Mouse (Mus musculus) testis, adult 2 months (tissue): ENCODE results near the gene Mrpl27. TPM values are rescaled to one million over a fixed set of nuclear protein-coding genes. Genes with fewer than 3 reads are reported as not detected.

Experiments used
- H3K27ac ChIP-seq: fragments of 200-500 bp; 2 replicates; pipeline ENCODE4 v1.5.1; 2012; ENCODE audit warnings: low read depth, low read length; ENCODE audit not compliant: control insufficient read depth, insufficient read depth
- H3K27me3 ChIP-seq: fragments of 200-500 bp; 2 replicates; pipeline ENCODE4 v1.6.1; 2012; ENCODE audit warnings: mild to moderate bottlenecking, low read length, moderate library complexity; ENCODE audit not compliant: control insufficient read depth, insufficient read depth
- H3K36me3 ChIP-seq: fragments of 200-500 bp; 2 replicates; pipeline ENCODE4 v1.6.1; 2012; ENCODE audit warnings: mild to moderate bottlenecking, low read length; ENCODE audit not compliant: control insufficient read depth, insufficient read depth
- H3K4me1 ChIP-seq: fragments of 200-500 bp; 2 replicates; pipeline ENCODE4 v1.6.1; 2012; ENCODE audit warnings: low read length; ENCODE audit not compliant: control insufficient read depth, insufficient read depth
- H3K4me3 ChIP-seq: fragments of 200-500 bp; 2 replicates; pipeline ENCODE4 v1.5.1; 2012; ENCODE audit warnings: low read depth, mild to moderate bottlenecking, low read length, moderate library complexity, mixed read lengths; ENCODE audit not compliant: control insufficient read depth
- CTCF ChIP-seq: fragments of 200-500 bp; IDR thresholded peaks from 2 replicates; pipeline ENCODE4 v1.5.1; 2012; ENCODE audit warnings: low read depth, mild to moderate bottlenecking, inconsistent platforms, low read length, moderate library complexity; ENCODE audit not compliant: control insufficient read depth, insufficient read depth, insufficient replicate concordance
- POLR2A ChIP-seq: fragments of 200-500 bp; IDR thresholded peaks from 2 replicates; pipeline ENCODE4 v1.6.1; 2012; ENCODE audit warnings: low read depth, mild to moderate bottlenecking, inconsistent platforms, low read length, moderate library complexity; ENCODE audit not compliant: control insufficient read depth
- polyA plus RNA-seq: library from polyadenylated mRNA; depleted of rRNA; stranded (reverse); fragments of >200 nt; gene quantifications from 2 replicates; pipeline ENCODE4 v1.2.3, GENCODE M21; 2012

Mrpl27 gene
- polyA plus RNA-seq, 1 experiment: 24.0 TPM

DNA sequence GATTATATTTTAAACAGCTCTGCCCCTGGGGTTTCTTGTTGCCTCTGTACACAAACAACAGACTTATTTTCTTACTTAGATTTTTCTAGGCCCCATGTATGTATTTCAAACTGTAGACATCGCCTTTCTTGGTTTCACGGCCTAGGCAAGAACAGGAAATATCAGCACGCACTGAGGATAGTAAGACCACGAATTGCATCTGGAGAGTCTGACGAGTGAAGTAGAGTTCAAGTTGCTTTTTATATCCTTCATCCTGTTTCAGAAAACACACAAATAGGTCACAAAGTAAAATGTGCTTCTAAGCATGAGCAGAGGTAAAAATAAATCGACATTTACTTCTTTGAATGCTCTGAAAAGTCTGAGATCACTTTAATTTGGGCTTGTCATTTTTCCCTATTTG is 41.9 kb downstream of the Mrpl27 start:
- no peaks in the 10 kb centered on the region for H3K27me3 ChIP-seq
- no peak for TF ChIP-seq POLR2A
- TF ChIP-seq CTCF: no peak
- no peak overlapping the region for H3K27ac ChIP-seq
- H3K36me3 ChIP-seq: no peaks in the 10 kb centered on the region
- H3K4me1 ChIP-seq: peaks cover 7% of the 10 kb centered on the region
- no peak overlapping the region for H3K4me3 ChIP-seq

GRCm38 (mm10) chr11:94697140-94697539 is 43.6 kb downstream of the Mrpl27 start:
- no peaks in the 10 kb centered on the region for H3K36me3 ChIP-seq
- H3K4me1 ChIP-seq: peaks cover 9% of the 10 kb centered on the region
- no peak overlapping the region for H3K4me3 ChIP-seq
- no peak overlapping the region for H3K27ac ChIP-seq
- H3K27me3 ChIP-seq: no peaks in the 10 kb centered on the region
- TF ChIP-seq POLR2A (no peak), CTCF (no peak)

DNA sequence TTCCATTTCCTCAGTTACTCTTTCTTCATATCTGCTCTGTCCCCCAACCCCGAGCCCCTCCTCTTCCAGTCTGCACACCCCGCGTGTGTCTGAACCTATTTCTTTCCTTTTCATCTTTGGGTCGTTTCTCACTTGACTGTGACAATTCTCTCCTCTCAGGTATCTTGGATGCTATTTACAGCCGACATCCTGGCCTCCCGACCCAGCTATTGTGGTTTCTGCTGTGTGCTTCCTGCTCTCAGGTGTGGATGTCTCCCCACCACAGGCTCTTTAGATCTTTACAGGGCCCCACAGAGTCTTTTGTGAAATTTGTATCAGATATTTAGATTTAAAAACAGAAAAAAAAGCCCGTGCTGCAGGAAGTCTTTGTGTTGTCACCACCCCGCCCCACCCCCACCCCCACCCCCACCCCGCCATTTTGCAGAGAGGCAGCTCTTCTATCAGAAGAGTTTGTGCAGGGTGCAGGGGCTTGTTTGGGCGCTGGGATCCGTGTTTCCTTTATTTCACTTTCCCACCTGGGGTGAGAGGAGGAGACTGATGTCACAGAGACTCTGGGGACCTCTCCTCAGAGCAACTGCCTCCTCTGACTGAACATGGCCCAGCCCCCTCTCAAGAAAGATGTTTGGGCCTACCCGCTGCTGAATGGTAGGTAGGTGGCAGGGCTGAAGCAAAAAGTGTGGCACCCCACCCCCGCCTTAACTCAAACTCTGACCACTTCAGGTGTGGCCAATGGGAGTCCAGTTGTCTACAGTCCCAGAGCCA is 44.3 kb downstream of the Mrpl27 start:
- no peaks in the 10 kb centered on the region for H3K27me3 ChIP-seq
- H3K4me1 ChIP-seq: peaks cover 9% of the 10 kb centered on the region
- no peak overlapping the region for H3K27ac ChIP-seq
- no peaks in the 10 kb centered on the region for H3K36me3 ChIP-seq
- H3K4me3 ChIP-seq: peak overlapping the region; percentile 68
- TF ChIP-seq CTCF (no peak), POLR2A (no peak)

DNA sequence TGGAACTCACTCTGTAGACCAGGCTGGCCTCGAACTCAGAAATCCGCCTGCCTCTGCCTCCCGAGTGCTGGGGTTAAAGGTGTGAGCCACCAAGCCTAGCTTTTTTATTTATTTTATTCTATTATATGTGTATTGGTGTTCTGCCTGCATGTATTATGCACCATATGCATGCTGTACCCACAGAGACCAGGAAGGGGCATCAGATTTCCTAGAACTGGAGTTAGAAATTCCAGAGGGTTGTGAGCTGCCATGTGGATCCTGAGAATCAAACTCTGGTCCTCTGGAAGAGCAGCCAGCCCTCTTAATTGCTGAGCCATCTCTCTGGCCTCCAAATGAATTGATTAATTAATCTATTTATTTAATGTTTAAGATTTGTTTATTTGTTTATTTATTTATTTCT is 45.8 kb downstream of the Mrpl27 start:
- H3K36me3 ChIP-seq: no peaks in the 10 kb centered on the region
- no peak for TF ChIP-seq CTCF
- TF ChIP-seq POLR2A: no peak
- H3K27me3 ChIP-seq: no peaks in the 10 kb centered on the region
- no peak overlapping the region for H3K4me3 ChIP-seq
- H3K4me1 ChIP-seq: peaks cover 9% of the 10 kb centered on the region
- H3K27ac ChIP-seq: no peak overlapping the region

DNA sequence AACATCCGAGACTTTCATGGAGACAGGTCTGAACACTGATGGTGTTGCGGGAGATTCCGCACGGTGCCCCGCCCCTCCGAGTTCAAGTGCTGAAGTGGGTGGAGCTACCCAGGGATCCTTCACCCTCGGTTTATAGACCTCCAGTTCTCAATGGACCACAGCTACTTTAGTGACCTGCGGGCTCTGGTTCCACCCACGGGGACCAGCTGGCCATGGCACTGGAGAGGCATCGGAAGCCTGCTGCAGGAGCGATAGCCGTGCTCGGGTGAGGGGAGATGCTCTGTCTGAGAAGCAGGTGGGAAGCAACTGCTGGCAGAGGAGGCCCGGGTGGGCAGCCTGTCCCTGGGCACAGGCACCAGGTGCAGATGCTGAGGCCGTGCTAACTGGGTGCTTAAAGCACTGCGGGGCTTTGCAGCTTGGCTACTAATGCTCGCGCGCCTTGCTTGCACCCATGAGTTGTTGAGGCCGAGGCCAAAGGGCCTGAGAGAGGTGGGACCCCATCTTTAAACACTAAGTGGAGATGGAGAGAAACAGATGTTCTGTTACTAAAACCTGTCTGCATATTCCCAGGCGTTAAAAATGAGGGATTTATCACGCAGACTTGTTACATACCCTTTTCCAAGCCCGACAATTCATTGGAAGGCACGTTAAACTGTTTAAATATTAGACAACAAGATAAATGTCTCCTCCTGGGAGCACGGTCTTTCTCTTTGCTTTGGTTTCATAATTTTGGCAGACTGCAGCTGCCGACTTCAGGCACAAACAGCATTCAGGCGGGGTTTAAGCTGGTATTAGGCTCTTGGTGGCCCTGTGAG is 48.0 kb downstream of the Mrpl27 start:
- Histone ChIP-seq H3K27ac (no peak overlapping the region), H3K4me3 (no peak overlapping the region), H3K4me1 (peaks cover 9% of the 10 kb centered on the region), H3K36me3 (no peaks in the 10 kb centered on the region), H3K27me3 (no peaks in the 10 kb centered on the region)
- TF ChIP-seq POLR2A: no peak
- no peak for TF ChIP-seq CTCF

GRCm38 (mm10) chr11:94702216-94702610 is 48.6 kb downstream of the Mrpl27 start:
- H3K4me1 ChIP-seq: peaks cover 9% of the 10 kb centered on the region
- no peaks in the 10 kb centered on the region for H3K36me3 ChIP-seq
- H3K27me3 ChIP-seq: no peaks in the 10 kb centered on the region
- 0 out of 2 replicates have a peak overlapping the region, but pooled peaks have one; percentile 8 for H3K27ac ChIP-seq
- no peak for TF ChIP-seq POLR2A
- no peak for TF ChIP-seq CTCF
- no peak overlapping the region for H3K4me3 ChIP-seq

DNA sequence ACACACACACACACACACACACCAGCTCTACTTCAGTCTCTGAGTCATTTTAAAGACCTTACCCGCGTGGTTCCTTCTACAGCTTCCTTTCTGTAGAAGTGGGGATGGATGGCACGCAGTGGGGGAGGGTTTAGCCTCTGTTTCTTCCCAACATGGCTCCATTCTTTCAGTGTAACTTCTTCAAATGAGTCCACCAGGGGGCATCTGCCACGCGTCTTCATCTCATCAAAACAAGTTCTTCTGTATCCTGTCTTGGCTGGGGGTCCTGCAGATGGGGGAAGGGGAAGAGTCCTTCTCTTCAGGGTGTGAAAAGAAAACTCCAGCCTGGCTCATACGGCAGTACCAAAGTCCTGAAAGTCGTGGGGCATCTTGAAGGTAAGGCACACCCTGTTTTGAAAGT is 50.5 kb downstream of the Mrpl27 start:
- no peaks in the 10 kb centered on the region for H3K27me3 ChIP-seq
- H3K4me1 ChIP-seq: peaks cover 2% of the 10 kb centered on the region
- no peak overlapping the region for H3K27ac ChIP-seq
- no peaks in the 10 kb centered on the region for H3K36me3 ChIP-seq
- no peak for TF ChIP-seq POLR2A
- TF ChIP-seq CTCF: no peak
- no peak overlapping the region for H3K4me3 ChIP-seq
